Mouse (Mus musculus) liver, embryonic 14.5 days (tissue): ENCODE results near the gene Gm49358. TPM values are rescaled to one million over a fixed set of nuclear protein-coding genes. Genes with fewer than 3 reads are reported as not detected.
A peak's percentile ranks its signal among the peaks of the same experiment; 100 is the strongest.

ENCODE experiments used
- ATAC-seq: fragments of 200-750 bp; cut with Nextera tagmentation; 2 replicates; pipeline ENCODE4 v1.8.0; 2017; ENCODE audit warnings: moderate number of reproducible peaks, mild to moderate bottlenecking, moderate library complexity; ENCODE audit not compliant: insufficient read depth
- DNase-seq, 3 experiments: peaks; one replicate each; pipeline ENCODE4 v3.0.0-alpha.2; 2012 to 2013; ENCODE audit warnings: low read depth in 3 of 3, low spot score in 3 of 3
- H3K27ac ChIP-seq: fragments of 300-500 bp; sonication (generic); 2 replicates; pipeline ENCODE4 v1.5.1; 2014; ENCODE audit warnings: moderate library complexity, mild to moderate bottlenecking, control low read depth, inconsistent platforms
- H3K27me3 ChIP-seq: fragments of 300-500 bp; sonication (generic); 2 replicates; pipeline ENCODE4 v1.6.1; 2014; ENCODE audit warnings: mild to moderate bottlenecking, low read length, moderate library complexity; ENCODE audit not compliant: control insufficient read depth, insufficient read depth
- H3K36me3 ChIP-seq: fragments of 300-500 bp; sonication (generic); replicated peaks from 2 replicates; pipeline ENCODE4 v1.6.1; 2014; ENCODE audit warnings: low read depth; ENCODE audit not compliant: control insufficient read depth, insufficient read depth
- H3K4me1 ChIP-seq, 2 experiments: fragments of 200-500 bp in 1 of 2; fragments of 300-500 bp in 1 of 2; sonication (generic) in 1 of 2; replicated peaks; 2 replicates each; pipeline ENCODE4 v1.6.1; 2012 to 2014; ENCODE audit warnings: antibody characterized with exemption in 1 of 2, inconsistent platforms in 1 of 2, low read length in 1 of 2; ENCODE audit not compliant: control insufficient read depth in 2 of 2, insufficient read depth in 2 of 2
- H3K4me2 ChIP-seq: fragments of 300-500 bp; sonication (generic); 2 replicates; pipeline ENCODE4 v1.6.1; 2014; ENCODE audit warnings: low read depth, mild to moderate bottlenecking, control low read depth, moderate library complexity
- H3K4me3 ChIP-seq, 2 experiments: fragments of 200-500 bp in 1 of 2; fragments of 300-500 bp in 1 of 2; sonication (generic) in 1 of 2; 2 replicates each; pipeline ENCODE4 v1.5.1; 2012 to 2014; ENCODE audit warnings: low read depth in 2 of 2, low read length in 2 of 2, mild to moderate bottlenecking in 2 of 2, control low read depth in 1 of 2, inconsistent platforms in 1 of 2, moderate library complexity in 1 of 2; ENCODE audit not compliant: insufficient read depth in 1 of 2
- H3K9ac ChIP-seq: fragments of 300-500 bp; sonication (generic); replicated peaks from 2 replicates; pipeline ENCODE4 v1.6.1; 2014; ENCODE audit warnings: mild to moderate bottlenecking, control low read depth, moderate library complexity
- H3K9me3 ChIP-seq: fragments of 300-500 bp; sonication (generic); 2 replicates; pipeline ENCODE4 v1.6.1; 2016; ENCODE audit warnings: low read length, mixed read lengths; ENCODE audit not compliant: control insufficient read depth
- CTCF ChIP-seq: IDR thresholded peaks from 2 replicates; pipeline ENCODE4 v1.5.1; 2016; ENCODE audit warnings: antibody characterized with exemption, low read depth, control low read depth
- EP300 ChIP-seq: IDR thresholded peaks from 2 replicates; pipeline ENCODE4 v1.6.1; 2016; ENCODE audit warnings: antibody characterized with exemption, low read depth
- WGBS: fragments of 180-500 bp; shearing (Covaris S2); extraction: QIAGEN DNeasy Blood & Tissue Kit; methylation state at CpG from one replicate; pipeline ENCODE4 v1.1.7; 2014; ENCODE audit not compliant: insufficient replicate concordance; 5-methylcytosine and 5-hydroxymethylcytosine counted together
- polyA plus RNA-seq, 2 experiments: library from polyadenylated mRNA; depleted of rRNA in 1 of 2; stranded (reverse) in 1 of 2; unstranded in 1 of 2; fragments of >200 nt; fragmentation: Nextera tagmentation in 1 of 2; extraction: Ambion mirVana in 1 of 2; gene quantifications; 2 replicates each; pipeline versions ENCODE4 v1.2.1 to v1.2.3; 2012 to 2014

Gm49358 gene
- polyA plus RNA-seq, 2 experiments: not detected

DNA sequence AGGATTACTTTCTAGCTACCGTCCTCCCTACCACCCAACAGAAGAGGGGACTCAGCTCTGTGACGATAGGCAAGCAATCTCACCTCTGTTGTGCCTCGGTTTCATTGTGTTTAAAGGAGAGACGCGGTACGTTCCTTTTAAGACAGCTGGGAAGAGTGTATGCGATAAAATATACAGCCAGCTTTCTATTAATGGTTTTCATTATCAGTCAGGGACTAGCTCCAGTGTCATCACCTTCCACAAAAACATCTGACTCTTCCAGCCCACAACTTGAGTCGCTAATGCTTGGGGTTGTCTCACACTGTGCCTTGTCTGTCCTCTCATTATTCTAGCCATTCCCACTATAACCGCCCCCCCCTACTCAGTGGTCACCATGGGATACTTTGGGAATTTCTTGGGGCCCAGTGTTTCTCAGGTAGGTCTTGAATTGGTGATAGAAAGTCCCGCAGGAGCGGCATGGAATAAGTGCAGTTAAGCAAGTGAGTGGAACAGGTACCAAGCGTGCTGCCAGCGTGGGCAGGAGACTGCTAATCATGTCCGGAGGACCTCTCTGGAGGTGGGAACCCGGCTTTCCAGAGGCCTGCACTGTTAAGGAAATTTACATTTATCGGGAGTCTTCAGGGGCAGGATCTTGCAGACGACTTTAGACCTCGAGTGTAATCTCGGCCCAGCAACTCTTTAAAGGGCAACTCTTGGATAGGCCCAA lies 14.0 kb downstream of the Gm49358 start:
- no peak for DNase-seq
- H3K4me2 ChIP-seq: peak overlapping the region; percentile 96
- WGBS: 36% methylated on average over 19 of the region's 19 CpGs
- H3K36me3 ChIP-seq: no peaks in the 10 kb centered on the region
- no peaks in the 10 kb centered on the region for H3K27me3 ChIP-seq
- H3K9ac ChIP-seq: peak overlapping the region; percentile 35; the same call in 1 of the 2 replicates
- no peaks in the 10 kb centered on the region for H3K9me3 ChIP-seq
- ATAC-seq: no peak
- TF ChIP-seq CTCF (no peak), EP300 (no peak)
- H3K4me3 ChIP-seq: peak overlapping the region; percentile 70 to 71
- H3K27ac ChIP-seq: no peak overlapping the region
- H3K4me1 ChIP-seq: peaks cover 14 to 15% of the 10 kb centered on the region in 2 experiments

DNA sequence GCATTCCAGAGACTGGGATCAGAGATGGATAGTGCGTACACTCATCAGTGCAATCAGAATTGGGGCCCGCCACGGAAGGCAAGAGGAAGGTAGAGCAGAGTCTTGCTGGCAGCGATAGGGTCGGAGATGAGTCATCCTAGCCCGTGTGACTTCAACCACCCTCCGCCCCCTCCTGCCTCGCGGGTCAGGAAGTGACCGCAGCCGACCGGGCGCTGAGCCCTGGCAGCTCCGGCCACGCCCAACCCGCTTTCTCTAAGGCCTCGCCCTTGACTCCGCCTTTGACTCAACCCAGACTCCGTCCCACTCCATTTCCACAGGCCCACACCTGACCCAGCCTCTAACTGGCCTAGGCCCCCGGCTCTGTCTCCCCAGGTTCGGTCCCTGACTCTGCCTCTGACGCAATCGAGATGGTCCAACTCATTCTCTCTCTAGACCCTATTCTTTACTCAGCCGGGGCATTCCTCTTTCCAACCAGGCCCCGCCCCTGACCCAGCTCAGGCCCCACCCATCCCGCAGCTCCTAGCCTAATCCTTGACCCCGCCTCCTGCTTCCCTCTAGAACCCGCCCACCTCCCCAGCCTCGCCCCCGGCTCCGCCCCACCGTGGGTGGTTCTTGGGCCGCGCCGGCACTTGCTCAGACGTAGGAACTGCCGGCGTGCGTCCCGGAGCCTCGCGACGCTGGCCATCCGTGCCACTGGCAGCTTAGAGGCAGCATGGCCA lies 14.8 kb downstream of the Gm49358 start, which contains the start of gene Nt5dc3:
Gene Nt5dc3, plus strand, starts transcription at position 608 of the 719 bp plus-strand sequence.
- peak within 1 kb of the TSS; percentile 70 to 71 for H3K4me3 ChIP-seq
- WGBS: under 1% methylated on average over 42 of the region's 44 CpGs
- H3K4me2 ChIP-seq: peak within 1 kb of the TSS; percentile 96
- H3K4me1 ChIP-seq: peaks cover 14 to 15% of the 10 kb centered on the region in 2 experiments
- DNase-seq (peak; percentile 84 to 89 (median 87)), ATAC-seq (peak; percentile 94)
- peak within 1 kb of the TSS; percentile 55 for H3K9ac ChIP-seq
- no peaks in the 10 kb centered on the region for H3K27me3 ChIP-seq
- TF ChIP-seq EP300 (no peak), CTCF (no peak)
- no peaks in the 10 kb centered on the region for H3K36me3 ChIP-seq
- no peak within 1 kb of the TSS; the same call in 1 of the 2 replicates for H3K27ac ChIP-seq
- H3K9me3 ChIP-seq: no peaks in the 10 kb centered on the region

DNA sequence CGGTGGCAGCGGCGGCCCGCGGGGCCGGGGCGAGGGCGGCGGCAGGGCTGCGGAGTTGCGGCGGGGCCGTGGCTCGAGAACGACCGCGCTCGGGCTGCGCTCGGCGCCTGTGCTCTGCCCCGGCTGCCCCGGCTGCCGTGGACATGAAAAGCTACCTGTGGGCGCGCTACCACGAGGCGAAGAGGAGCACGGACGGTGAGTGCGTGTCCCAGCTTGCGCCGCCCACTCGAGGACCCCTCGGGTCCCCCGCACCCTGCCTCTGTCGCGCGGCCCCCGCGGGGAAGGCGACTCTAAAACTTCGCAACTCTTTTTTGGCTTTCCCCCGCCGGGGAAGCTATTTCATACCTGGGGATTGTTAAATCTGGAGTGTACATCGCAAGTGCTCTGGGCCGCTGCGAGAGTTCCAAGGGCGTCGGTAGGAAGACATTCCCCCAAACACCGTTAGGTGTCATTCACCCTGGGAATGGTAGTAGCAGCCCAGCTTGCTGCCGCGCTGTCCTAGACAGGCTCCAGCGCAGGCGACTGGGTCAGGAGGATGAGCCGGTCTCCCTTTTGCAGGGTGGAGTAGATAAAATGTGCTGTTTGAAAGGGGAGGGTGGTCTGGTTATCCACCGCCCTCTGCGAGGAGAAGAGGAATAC lies 15.5 kb downstream of the Gm49358 start:
- Histone ChIP-seq H3K9me3 (no peaks in the 10 kb centered on the region), H3K4me3 (peak overlapping the region; percentile 50 to 70), H3K36me3 (no peaks in the 10 kb centered on the region), H3K9ac (peak overlapping the region; percentile 55), H3K27me3 (no peaks in the 10 kb centered on the region), H3K27ac (no peak overlapping the region), H3K4me2 (peak overlapping the region; percentile 96), H3K4me1 (peaks cover 14 to 15% of the 10 kb centered on the region in 2 experiments)
- TF ChIP-seq CTCF (peak; percentile 13; the same call in 1 of the 2 replicates), EP300 (no peak)
- DNase-seq (peak in 1 of 3 experiments; percentile 13), ATAC-seq (0 out of 2 replicates have a peak, but pooled peaks have one; percentile 4)
- under 1% methylated on average over 56 of the region's 58 CpGs for WGBS

DNA sequence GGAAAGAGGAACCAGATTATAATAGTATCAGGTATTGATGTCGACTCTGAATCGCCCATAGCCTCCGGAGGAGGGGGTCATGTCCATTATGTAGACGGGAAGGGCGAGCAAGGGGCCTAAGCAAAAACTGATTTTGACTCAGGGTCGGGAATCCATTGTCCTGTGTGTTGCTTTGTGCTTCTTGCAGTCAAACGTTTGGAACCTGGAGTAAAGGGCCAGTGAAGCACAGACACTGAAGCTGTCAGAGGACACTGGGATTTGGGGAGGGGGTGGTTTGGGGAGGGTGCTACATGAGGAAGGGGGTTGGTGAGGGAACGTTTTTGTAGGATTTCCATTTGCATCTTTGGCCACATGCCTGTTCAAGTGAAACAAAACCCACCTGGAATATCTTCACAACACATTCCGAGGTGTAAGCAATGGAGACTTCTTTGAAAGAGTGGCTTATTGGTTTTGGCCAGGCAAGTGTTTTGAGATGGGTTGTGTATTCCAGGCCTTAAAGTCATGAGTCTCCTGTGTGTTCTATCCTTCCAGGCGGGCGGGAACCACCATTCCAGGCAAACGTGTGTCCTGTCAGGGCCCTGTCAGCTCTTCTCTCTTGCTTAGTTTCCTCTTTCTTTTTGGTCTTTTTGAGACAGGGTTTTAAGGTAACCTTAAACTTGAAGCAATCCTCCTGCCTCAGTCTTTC lies 16.2 kb downstream of the Gm49358 start:
- ATAC-seq (no peak), DNase-seq (no peak)
- no peaks in the 10 kb centered on the region for H3K9me3 ChIP-seq
- peaks cover 14 to 15% of the 10 kb centered on the region in 2 experiments for H3K4me1 ChIP-seq
- H3K4me2 ChIP-seq: peak overlapping the region; percentile 96
- no peaks in the 10 kb centered on the region for H3K36me3 ChIP-seq
- no peaks in the 10 kb centered on the region for H3K27me3 ChIP-seq
- WGBS: 14% methylated on average over 12 of the region's 12 CpGs
- H3K4me3 ChIP-seq: peak overlapping the region; percentile 50 to 70
- H3K27ac ChIP-seq: no peak overlapping the region
- TF ChIP-seq EP300 (no peak), CTCF (no peak)
- peak overlapping the region; percentile 55 for H3K9ac ChIP-seq
